Mouse (Mus musculus) lung, embryonic 14.5 days (tissue): ENCODE measurements around the gene Slpi. TPM values are rescaled to one million over a fixed set of nuclear protein-coding genes. Genes with fewer than 3 reads are reported as not detected.

Experiments
- ATAC-seq: fragments of 200-750 bp; cut with Nextera tagmentation; 2 replicates; pipeline ENCODE4 v1.8.0; 2017; ENCODE audit warnings: mild to moderate bottlenecking, moderate TSS enrichment, moderate library complexity; ENCODE audit not compliant: insufficient read depth
- DNase-seq: peaks from one replicate; pipeline ENCODE4 v3.0.0-alpha.2; 2015
- H3K27ac ChIP-seq: fragments of 300-500 bp; sonication (generic); 2 replicates; pipeline ENCODE4 v1.5.1; 2014; ENCODE audit warnings: low read depth, mild to moderate bottlenecking, moderate library complexity
- H3K27me3 ChIP-seq: fragments of 300-500 bp; sonication (generic); 2 replicates; pipeline ENCODE4 v1.6.1; 2014; ENCODE audit warnings: low read length, control low read depth; ENCODE audit not compliant: insufficient read depth
- H3K36me3 ChIP-seq: fragments of 300-500 bp; sonication (generic); 2 replicates; pipeline ENCODE4 v1.6.1; 2014; ENCODE audit warnings: control low read depth; ENCODE audit not compliant: insufficient read depth
- H3K4me1 ChIP-seq: fragments of 300-500 bp; sonication (generic); 2 replicates; pipeline ENCODE4 v1.6.1; 2014; ENCODE audit warnings: antibody characterized with exemption, control low read depth; ENCODE audit not compliant: insufficient read depth
- H3K4me2 ChIP-seq: fragments of 300-500 bp; sonication (generic); 2 replicates; pipeline ENCODE4 v1.6.1; 2014; ENCODE audit warnings: mild to moderate bottlenecking
- H3K4me3 ChIP-seq: fragments of 300-500 bp; sonication (generic); 2 replicates; pipeline ENCODE4 v1.5.1; 2014; ENCODE audit warnings: low read depth, low read length
- H3K9ac ChIP-seq: fragments of 300-500 bp; sonication (generic); 2 replicates; pipeline ENCODE4 v1.6.1; 2014
- H3K9me3 ChIP-seq: fragments of 300-500 bp; sonication (generic); 2 replicates; pipeline ENCODE4 v1.6.1; 2016; ENCODE audit warnings: low read depth, low read length, control low read depth
- CTCF ChIP-seq: IDR thresholded peaks from 2 replicates; pipeline ENCODE4 v1.5.1; 2016; ENCODE audit warnings: antibody characterized with exemption, low read depth
- WGBS: fragments of 180-500 bp; shearing (Covaris S2); extraction: QIAGEN DNeasy Blood & Tissue Kit; methylation state at CpG from one replicate; pipeline ENCODE4 v1.1.7; 2014; 5-methylcytosine and 5-hydroxymethylcytosine counted together
- polyA plus RNA-seq: library from polyadenylated mRNA; unstranded; fragments of >200 nt; fragmentation: Nextera tagmentation; extraction: Ambion mirVana; gene quantifications from 2 replicates; pipeline ENCODE4 v1.2.1, GENCODE M21; 2014

The Slpi gene
- polyA plus RNA-seq, 1 experiment from 2014 or later, result 0.86 TPM

GRCm38 (mm10) chr2:164433278-164433895 is 44.5 kb upstream of the Slpi start:
- H3K4me1 ChIP-seq, result peaks cover 51% of the 10 kb centered on the region
- H3K9me3 ChIP-seq, result no peaks in the 10 kb centered on the region
- TF ChIP-seq CTCF, result no peak
- H3K36me3 ChIP-seq, result peaks cover 10% of the 10 kb centered on the region; the same call in 1 of the 2 replicates
- no peak overlapping the region for H3K9ac ChIP-seq
- WGBS, result 65% methylated on average over 9 of the region's 9 CpGs
- no peak for DNase-seq
- H3K27me3 ChIP-seq, result no peaks in the 10 kb centered on the region
- H3K27ac ChIP-seq, result peak overlapping the region; percentile 51; the same call in 1 of the 2 replicates
- no peak overlapping the region for H3K4me3 ChIP-seq
- ATAC-seq, result no peak
- peak overlapping the region; percentile 36 for H3K4me2 ChIP-seq

GRCm38 (mm10) chr2:164432541-164433191 is 43.8 kb upstream of the Slpi start:
- ATAC-seq, result no peak
- no peak for TF ChIP-seq CTCF
- DNase-seq, result peak; percentile 51
- Histone ChIP-seq H3K4me3 (no peak overlapping the region), H3K27me3 (no peaks in the 10 kb centered on the region), H3K4me2 (peak overlapping the region; percentile 36), H3K9ac (peak overlapping the region; percentile 26; the same call in 1 of the 2 replicates), H3K27ac (peak overlapping the region; percentile 51), H3K9me3 (no peaks in the 10 kb centered on the region), H3K36me3 (peaks cover 17% of the 10 kb centered on the region; the same call in 1 of the 2 replicates), H3K4me1 (peaks cover 49% of the 10 kb centered on the region)
- 20% methylated on average over 22 of the region's 22 CpGs for WGBS

GRCm38 (mm10) chr2:164431676-164432465 is 43.0 kb upstream of the Slpi start:
- Histone ChIP-seq H3K4me1 (peaks cover 42% of the 10 kb centered on the region), H3K9me3 (no peaks in the 10 kb centered on the region), H3K4me2 (no peak overlapping the region; the same call in 1 of the 2 replicates), H3K4me3 (no peak overlapping the region), H3K27ac (peak overlapping the region; percentile 51), H3K27me3 (no peaks in the 10 kb centered on the region), H3K9ac (no peak overlapping the region), H3K36me3 (peaks cover 23% of the 10 kb centered on the region)
- peak; percentile 58 for DNase-seq
- no peak for TF ChIP-seq CTCF
- ATAC-seq, result peak; percentile 33; the same call in 1 of the 2 replicates
- WGBS, result 37% methylated on average over 9 of the region's 9 CpGs

GRCm38 (mm10) chr2:164430697-164431096 is 41.8 kb upstream of the Slpi start:
- TF ChIP-seq CTCF, result peak; percentile 47
- Histone ChIP-seq H3K4me3 (no peak overlapping the region), H3K9me3 (no peaks in the 10 kb centered on the region), H3K36me3 (peaks cover 31% of the 10 kb centered on the region), H3K4me1 (peaks cover 34% of the 10 kb centered on the region), H3K9ac (no peak overlapping the region), H3K4me2 (peak overlapping the region; percentile 23; the same call in 1 of the 2 replicates), H3K27me3 (no peaks in the 10 kb centered on the region), H3K27ac (peak overlapping the region; percentile 13; the same call in 1 of the 2 replicates)
- peak; percentile 60 for DNase-seq
- WGBS, result 6% methylated on average over 7 of the region's 7 CpGs
- ATAC-seq, result peak; percentile 55

GRCm38 (mm10) chr2:164429881-164430615 is 41.2 kb upstream of the Slpi start:
- Histone ChIP-seq H3K4me1 (peaks cover 33% of the 10 kb centered on the region), H3K27ac (peak overlapping the region; percentile 13; the same call in 1 of the 2 replicates), H3K9me3 (no peaks in the 10 kb centered on the region), H3K36me3 (peaks cover 37% of the 10 kb centered on the region), H3K27me3 (no peaks in the 10 kb centered on the region), H3K4me3 (no peak overlapping the region), H3K4me2 (peak overlapping the region; percentile 23; the same call in 1 of the 2 replicates), H3K9ac (no peak overlapping the region)
- WGBS, result 54% methylated on average over 15 of the region's 15 CpGs
- ATAC-seq (no peak), DNase-seq (no peak)
- TF ChIP-seq CTCF, result no peak

- Histone ChIP-seq H3K36me3 (peaks cover 48% of the 10 kb centered on the region), H3K27me3 (no peaks in the 10 kb centered on the region), H3K4me3 (no peak overlapping the region), H3K9me3 (no peaks in the 10 kb centered on the region), H3K9ac (no peak overlapping the region), H3K27ac (no peak overlapping the region), H3K4me2 (no peak overlapping the region), H3K4me1 (peaks cover 28% of the 10 kb centered on the region)
- WGBS, result 36% methylated on average over 5 of the region's 5 CpGs
- ATAC-seq (no peak), DNase-seq (no peak)
- no peak for TF ChIP-seq CTCF
These were observed 39.6 kb upstream of the Slpi start for GRCm38 (mm10) chr2:164428451-164428850.
